Mouse (Mus musculus): ENCODE data around the gene Gm10198.

Gm10198 gene

DNA sequence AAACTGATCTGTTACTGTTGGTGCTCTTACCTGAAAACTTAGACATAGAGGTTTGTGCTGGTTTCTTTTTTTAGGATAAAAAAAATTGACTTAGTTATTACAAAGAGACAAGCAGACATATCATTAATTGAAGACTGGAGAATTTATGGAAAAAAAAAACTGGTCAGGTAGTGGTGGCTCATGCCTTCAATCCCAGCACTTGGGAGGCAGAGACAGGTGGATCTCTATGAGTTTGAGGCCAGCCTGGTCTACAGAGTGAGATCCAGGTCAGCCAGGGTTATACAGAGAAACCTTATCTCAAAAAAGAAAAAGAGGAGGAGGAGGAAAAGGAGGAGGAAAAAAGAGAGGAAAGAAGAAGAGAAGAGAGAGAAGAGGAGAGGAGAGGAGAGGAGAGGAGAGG is at the start of gene Gm10198:
Gm10198 (plus strand) TSS at position 301 of the 400 bp plus-strand sequence.
- no peak for DNase-seq

DNA sequence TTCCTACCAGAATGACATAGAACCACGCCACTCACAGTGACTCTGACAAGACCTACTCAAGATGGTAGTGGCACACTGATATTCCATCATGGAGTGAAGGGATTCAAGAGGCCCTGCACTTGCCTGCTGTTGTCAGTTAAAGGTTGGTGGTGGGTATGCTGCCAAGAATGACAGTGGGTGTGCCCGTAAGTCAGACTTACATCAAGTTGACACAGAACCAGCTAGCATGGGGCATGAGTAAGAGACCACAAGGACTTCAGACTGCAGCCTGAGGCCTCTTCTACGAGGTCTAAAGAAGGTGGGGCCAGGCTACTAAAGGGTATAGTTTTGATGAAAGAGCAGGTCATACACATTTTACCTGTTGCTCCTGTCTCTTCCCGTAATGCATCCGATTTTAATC is 47.3 kb upstream of the Gm10198 start:
- no peak for DNase-seq

- DNase-seq = no peak
Measured at GRCm38 (mm10) chr13:111552769-111553168, 39.8 kb upstream of the Gm10198 start.

GRCm38 (mm10) chr13:111553182-111553581 is 39.4 kb upstream of the Gm10198 start:
- DNase-seq = no peak

- DNase-seq = no peak
Measured at GRCm38 (mm10) chr13:111553941-111554340, 38.6 kb upstream of the Gm10198 start.

DNA sequence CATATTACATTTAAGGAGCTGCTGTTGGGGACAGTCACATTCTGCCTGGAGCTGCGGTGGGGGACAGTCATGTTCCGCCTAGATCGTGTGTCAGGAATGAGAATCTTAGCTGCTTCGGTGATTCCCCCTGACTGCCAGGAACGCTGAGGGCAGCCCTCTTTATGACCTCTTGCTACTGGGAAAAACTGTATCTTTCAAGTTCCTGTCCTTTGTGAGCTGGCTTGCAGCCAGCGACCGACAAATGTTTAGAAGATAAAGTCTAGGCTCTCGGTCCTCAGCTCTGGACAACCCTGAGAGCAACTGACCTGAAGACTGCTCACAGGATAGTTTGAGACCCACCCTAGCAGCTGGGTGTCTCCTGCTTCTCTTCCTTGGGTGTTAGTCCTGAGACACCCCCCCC is 37.3 kb upstream of the Gm10198 start:
- DNase-seq = no peak

DNA sequence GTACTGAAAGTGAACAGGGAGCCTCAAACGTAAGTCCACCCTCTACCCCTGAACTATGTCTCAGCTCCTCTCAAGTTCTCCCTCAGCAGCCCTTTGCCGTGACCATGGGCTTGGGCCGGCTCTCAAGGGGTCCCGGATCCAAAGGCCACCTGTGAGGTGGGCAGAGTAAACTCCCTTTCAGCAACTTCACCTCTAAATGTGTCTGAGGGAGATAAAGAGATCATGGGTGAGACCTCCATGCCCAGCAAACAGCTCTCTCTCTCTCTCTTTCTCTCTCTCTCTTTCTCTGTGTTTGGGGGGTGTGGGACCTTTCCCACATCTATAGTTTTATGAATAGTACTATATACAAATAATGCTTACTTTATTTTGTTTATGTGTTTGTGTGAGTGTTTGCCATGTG is 36.2 kb upstream of the Gm10198 start:
- DNase-seq = no peak

DNA sequence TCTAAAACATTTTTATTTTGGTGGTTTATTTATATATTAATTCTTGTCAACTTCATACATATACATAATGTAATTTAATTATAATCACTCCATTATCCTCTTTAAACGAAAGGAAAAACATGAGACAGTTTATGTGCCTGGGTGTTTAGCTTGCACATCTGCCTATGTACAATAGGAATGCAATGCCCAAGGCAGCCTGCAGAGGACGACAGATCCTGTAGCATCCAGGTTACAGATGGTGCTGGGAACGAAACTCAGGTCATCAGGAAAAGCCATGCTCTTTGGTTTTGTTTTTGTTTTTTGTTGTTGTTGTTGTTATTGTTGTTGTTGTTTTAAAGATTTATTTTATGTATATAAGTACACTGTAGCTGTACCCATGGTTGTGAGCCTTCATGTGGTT is 32.4 kb upstream of the Gm10198 start:
- no peak for DNase-seq

- no peak for DNase-seq
Measured at GRCm38 (mm10) chr13:111562595-111562994, 30.0 kb upstream of the Gm10198 start.

GRCm38 (mm10) chr13:111574196-111574595 is 18.4 kb upstream of the Gm10198 start:
- DNase-seq = no peak

DNA sequence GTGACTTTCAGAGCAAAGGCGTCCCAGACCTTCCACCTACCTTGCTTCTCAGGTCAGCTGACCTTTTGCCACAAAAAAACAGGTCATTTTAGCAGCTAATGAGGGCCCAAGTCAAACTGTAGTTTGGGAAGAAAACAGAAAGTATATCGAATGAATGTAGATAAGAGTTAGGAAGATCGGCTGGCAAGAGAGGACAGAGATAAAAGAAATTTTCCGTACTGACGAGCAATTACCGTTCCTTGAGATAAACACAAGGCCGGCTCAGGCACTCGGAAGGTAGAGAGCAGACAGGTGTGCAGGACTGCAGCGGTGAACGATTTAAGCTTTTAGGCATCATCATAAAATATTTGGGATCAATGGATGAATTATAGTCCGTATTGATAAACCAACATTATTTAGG is 15.4 kb upstream of the Gm10198 start:
- no peak for DNase-seq

DNA sequence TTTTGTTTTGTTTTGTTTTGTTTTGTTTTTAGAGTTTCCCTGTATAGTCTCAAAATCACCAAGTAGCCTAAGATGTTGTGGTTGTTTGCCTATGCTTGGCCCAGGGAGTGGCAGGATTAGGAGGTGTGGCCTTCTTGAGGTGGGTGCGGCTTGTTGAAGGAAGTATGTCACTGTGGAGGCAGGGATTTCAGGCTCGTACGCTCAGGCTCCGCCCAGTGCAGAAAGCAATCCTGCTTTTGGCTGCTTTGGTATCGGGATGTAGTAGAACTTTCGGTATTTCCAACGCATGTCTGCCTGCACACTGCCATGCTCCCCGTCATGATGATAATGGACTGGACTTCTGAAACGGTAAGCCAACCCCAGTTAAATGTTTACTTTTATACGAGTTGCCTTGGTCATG is 12.5 kb upstream of the Gm10198 start:
- no peak for DNase-seq

DNA sequence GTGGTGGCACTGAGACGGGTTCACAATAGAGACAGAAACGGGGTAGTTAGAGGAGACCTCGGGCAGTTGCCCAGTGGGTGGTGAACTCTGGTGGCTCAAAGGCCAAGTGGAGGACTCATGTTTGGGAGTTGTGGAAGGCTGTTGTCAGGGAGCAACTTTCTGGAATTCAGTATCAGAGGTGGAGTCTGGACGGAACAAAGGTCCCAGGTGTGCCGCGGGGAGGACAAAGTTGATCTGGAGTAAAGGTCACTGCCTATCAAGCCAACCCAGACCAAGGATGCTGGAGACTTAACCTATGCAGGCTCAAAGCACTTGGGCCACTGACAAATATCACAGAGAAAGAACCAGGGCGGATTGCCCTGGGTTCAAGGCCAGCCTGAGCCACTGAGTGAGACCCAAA is 5.5 kb downstream of the Gm10198 start:
- no peak for DNase-seq

- no peak for DNase-seq
Measured at GRCm38 (mm10) chr13:111601383-111601782, 8.8 kb downstream of the Gm10198 start.

DNA sequence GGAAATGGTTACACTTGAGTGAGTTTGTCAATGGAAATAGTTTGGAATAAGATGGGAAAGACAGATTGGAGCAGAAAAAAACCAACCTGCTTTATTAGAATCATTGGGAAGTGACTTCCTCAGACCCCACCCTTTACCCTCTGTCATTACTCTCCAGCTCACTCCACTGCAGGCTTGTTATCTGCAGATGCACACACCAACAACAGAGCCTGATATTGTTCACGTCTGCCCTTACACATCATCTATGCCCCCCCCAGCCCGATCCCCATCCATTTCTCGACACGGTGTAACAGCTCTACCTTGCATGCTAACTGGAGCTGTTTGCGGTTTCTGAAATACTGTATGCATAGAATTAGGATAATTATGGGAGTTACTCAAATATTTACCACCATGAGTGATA is 12.2 kb downstream of the Gm10198 start:
- no peak for DNase-seq

GRCm38 (mm10) chr13:111616168-111617125 is 23.9 kb downstream of the Gm10198 start:
- DNase-seq = no peak

GRCm38 (mm10) chr13:111620433-111620832 is 27.8 kb downstream of the Gm10198 start:
- no peak for DNase-seq

DNA sequence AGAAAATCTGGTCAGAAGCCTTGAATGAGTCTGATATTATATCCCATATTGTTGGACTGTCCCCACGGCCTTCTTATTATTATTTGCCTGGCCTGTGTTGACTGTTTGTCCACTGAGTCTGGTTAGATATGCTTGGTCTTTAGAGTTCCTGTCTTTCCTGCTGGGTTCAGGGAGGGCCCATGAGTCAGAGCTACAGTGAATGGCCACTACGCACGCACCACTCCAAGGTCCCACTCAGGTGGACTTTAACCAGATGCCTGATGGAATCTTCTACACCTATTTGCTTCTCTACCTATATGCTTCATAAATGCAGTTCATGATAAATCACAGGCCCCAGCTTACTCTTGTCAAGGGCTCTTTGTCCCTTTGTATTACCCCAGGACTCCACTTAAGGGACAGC is 29.8 kb downstream of the Gm10198 start:
- DNase-seq = no peak

- no peak for DNase-seq
Measured at GRCm38 (mm10) chr13:111623112-111623511, 30.5 kb downstream of the Gm10198 start.

GRCm38 (mm10) chr13:111624115-111624514 is 31.5 kb downstream of the Gm10198 start:
- DNase-seq = no peak

DNA sequence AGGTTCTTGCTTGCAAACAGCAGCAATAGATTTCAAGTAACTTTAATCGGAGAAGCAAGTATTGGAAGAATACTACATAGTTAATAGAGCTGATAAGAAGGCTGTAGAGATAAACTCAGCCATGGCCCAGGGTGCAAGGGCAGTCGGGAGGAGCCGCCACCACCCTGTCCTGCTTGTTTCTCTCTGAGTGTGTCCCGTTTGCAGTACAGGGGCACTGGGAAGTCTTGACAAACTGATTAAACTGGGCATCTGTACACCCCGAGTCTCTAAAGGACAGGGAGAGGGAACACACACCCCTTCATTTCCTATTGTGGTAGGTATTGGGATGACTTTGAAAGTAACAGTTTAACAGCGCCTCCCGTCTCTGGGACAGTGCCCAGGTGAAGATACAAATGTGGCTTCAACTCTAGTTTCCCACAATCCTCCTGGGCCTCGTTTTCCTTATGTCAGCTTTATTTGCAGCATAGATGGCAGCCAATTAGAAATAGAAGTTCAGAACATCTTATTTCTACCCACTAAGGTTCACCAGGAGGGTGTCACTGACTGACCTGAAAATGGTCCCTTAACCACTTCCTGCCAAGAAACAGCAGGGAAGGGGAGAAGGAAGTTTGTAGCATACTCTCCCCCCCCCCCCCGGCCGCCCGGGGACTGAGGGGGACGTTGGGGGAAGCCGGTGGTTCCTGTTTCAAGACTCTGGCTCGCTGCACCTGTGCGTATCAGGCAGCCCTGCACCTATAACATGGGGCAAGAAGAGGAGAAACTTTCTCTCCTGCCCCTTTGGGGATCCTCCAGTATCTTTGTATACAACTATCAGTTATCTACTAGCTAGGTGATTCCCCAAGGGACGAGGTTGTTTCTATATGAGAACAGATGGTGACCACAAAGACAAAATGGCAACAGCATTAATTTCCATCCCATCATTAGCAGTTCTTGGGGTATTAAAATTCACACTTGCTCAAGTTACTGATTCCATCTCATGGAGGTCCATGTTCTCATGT is 41.9 kb downstream of the Gm10198 start:
- DNase-seq = no peak

DNA sequence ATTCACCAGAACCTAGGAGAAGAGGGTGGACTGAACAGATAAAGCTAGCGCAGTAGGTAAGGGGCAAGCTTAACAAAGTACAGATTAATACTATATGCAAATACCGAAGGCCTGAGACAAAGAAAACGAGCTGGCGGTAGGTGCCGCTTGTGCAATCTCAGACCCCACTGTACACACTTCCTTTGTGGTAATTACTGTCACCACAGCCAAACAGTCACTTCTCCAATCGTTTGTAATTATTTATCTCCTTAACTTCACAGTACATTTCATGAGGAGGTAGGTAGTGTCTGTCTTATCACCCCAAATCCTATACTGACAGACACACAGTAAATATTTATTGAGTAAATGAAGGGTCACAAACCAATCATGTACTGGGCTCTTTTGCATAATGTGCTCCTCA is 47.7 kb downstream of the Gm10198 start:
- DNase-seq = no peak

All from right cerebral cortex, postnatal 14 days (tissue).